Mouse (Mus musculus) heart, embryonic 12.5 days (tissue): Measurements from ENCODE around the gene Mta3. TPM values are rescaled to one million over a fixed set of nuclear protein-coding genes. Genes with fewer than 3 reads are reported as not detected.

Experiments used
- ATAC-seq: fragments of 200-750 bp; cut with Nextera tagmentation; 2 replicates; pipeline ENCODE4 v1.8.0; 2017; ENCODE audit warnings: moderate TSS enrichment, moderate library complexity; ENCODE audit not compliant: insufficient number of reproducible peaks, low FRiP score
- H3K27ac ChIP-seq: fragments of 300-500 bp; sonication (generic); 2 replicates; pipeline ENCODE4 v1.5.1; 2016; ENCODE audit warnings: mild to moderate bottlenecking, moderate library complexity; ENCODE audit not compliant: poor library complexity, severe bottlenecking
- H3K27me3 ChIP-seq: fragments of 300-500 bp; sonication (generic); replicated peaks from 2 replicates; pipeline ENCODE4 v1.6.1; 2016; ENCODE audit warnings: mild to moderate bottlenecking, moderate library complexity
- H3K36me3 ChIP-seq: fragments of 300-500 bp; sonication (generic); 2 replicates; pipeline ENCODE4 v1.6.1; 2016; ENCODE audit warnings: mild to moderate bottlenecking, moderate library complexity
- H3K4me1 ChIP-seq: fragments of 300-500 bp; sonication (generic); replicated peaks from 2 replicates; pipeline ENCODE4 v1.6.1; 2016; ENCODE audit warnings: mild to moderate bottlenecking
- H3K4me2 ChIP-seq: fragments of 300-500 bp; sonication (generic); 2 replicates; pipeline ENCODE4 v1.6.1; 2016; ENCODE audit warnings: mild to moderate bottlenecking, moderate library complexity
- H3K4me3 ChIP-seq: fragments of 300-500 bp; sonication (generic); 2 replicates; pipeline ENCODE4 v1.5.1; 2016; ENCODE audit warnings: mild to moderate bottlenecking
- H3K9ac ChIP-seq: fragments of 300-500 bp; sonication (generic); 2 replicates; pipeline ENCODE4 v1.6.1; 2016; ENCODE audit warnings: mild to moderate bottlenecking, moderate library complexity
- H3K9me3 ChIP-seq: fragments of 300-500 bp; sonication (generic); replicated peaks from 2 replicates; pipeline ENCODE4 v1.6.1; 2016; ENCODE audit warnings: mild to moderate bottlenecking, moderate library complexity
- WGBS: fragments of 180-500 bp; shearing (Covaris S2); methylation state at CpG from one replicate; pipeline ENCODE4 v1.1.7; 2016; 5-methylcytosine and 5-hydroxymethylcytosine counted together
- polyA plus RNA-seq: library from polyadenylated mRNA; unstranded; fragments of >200 nt; fragmentation: Nextera tagmentation; extraction: Ambion mirVana; gene quantifications from 2 replicates; pipeline ENCODE4 v1.2.1, GENCODE M21; 2016

The Mta3 gene
- polyA plus RNA-seq, result 42.8 and 47.7 TPM in 2 replicates

- ATAC-seq, result peak; percentile 78
- H3K4me2 ChIP-seq, result peak within 1 kb of the TSS; percentile 90
- H3K4me1 ChIP-seq, result no peaks in the 10 kb centered on the region
- H3K9ac ChIP-seq, result peak within 1 kb of the TSS; percentile 94
- 1% methylated on average over 30 of the region's 56 CpGs for WGBS
- peak within 1 kb of the TSS; percentile 95 for H3K27ac ChIP-seq
- peak within 1 kb of the TSS; percentile 92 for H3K4me3 ChIP-seq
- peaks cover 21% of the 10 kb centered on the region for H3K36me3 ChIP-seq
- no peaks in the 10 kb centered on the region for H3K27me3 ChIP-seq
- H3K9me3 ChIP-seq, result no peaks in the 10 kb centered on the region
Measured at GRCm38 (mm10) chr17:83706116-83706593, at the start of gene Mta3. Gene Mta3, plus strand, starts transcription at chr17:83706163.

- no peak overlapping the region for H3K4me3 ChIP-seq
- no peaks in the 10 kb centered on the region for H3K27me3 ChIP-seq
- 0 out of 2 replicates have a peak, but pooled peaks cover 4% of the 10 kb centered on the region for H3K9me3 ChIP-seq
- 83% methylated on average over 9 of the region's 9 CpGs for WGBS
- H3K4me1 ChIP-seq, result no peaks in the 10 kb centered on the region
- H3K27ac ChIP-seq, result no peak overlapping the region
- ATAC-seq, result no peak
- H3K36me3 ChIP-seq, result no peaks in the 10 kb centered on the region
- no peak overlapping the region for H3K9ac ChIP-seq
- H3K4me2 ChIP-seq, result no peak overlapping the region
Measured at GRCm38 (mm10) chr17:83657375-83657774, 48.6 kb upstream of the Mta3 start.

GRCm38 (mm10) chr17:83658943-83659342 is 47.0 kb upstream of the Mta3 start:
- no peaks in the 10 kb centered on the region for H3K27me3 ChIP-seq
- no peak overlapping the region for H3K9ac ChIP-seq
- 0 out of 2 replicates have a peak, but pooled peaks cover 4% of the 10 kb centered on the region for H3K9me3 ChIP-seq
- H3K4me3 ChIP-seq, result no peak overlapping the region
- H3K4me2 ChIP-seq, result no peak overlapping the region
- ATAC-seq, result peak; percentile 78
- no peaks in the 10 kb centered on the region for H3K4me1 ChIP-seq
- 55% methylated on average over 1 of the region's 1 CpGs for WGBS
- H3K27ac ChIP-seq, result no peak overlapping the region
- no peaks in the 10 kb centered on the region for H3K36me3 ChIP-seq

GRCm38 (mm10) chr17:83664761-83665160 is 41.2 kb upstream of the Mta3 start:
- Histone ChIP-seq H3K4me1 (0 out of 2 replicates have a peak, but pooled peaks cover 3% of the 10 kb centered on the region), H3K27ac (no peak overlapping the region), H3K27me3 (no peaks in the 10 kb centered on the region), H3K36me3 (no peaks in the 10 kb centered on the region), H3K4me2 (no peak overlapping the region), H3K9ac (no peak overlapping the region), H3K4me3 (no peak overlapping the region), H3K9me3 (0 out of 2 replicates have a peak, but pooled peaks cover 4% of the 10 kb centered on the region)
- 51% methylated on average over 8 of the region's 8 CpGs for WGBS
- ATAC-seq, result no peak

- Histone ChIP-seq H3K27ac (no peak overlapping the region), H3K9ac (no peak overlapping the region), H3K4me3 (no peak overlapping the region), H3K36me3 (no peaks in the 10 kb centered on the region), H3K4me2 (peak overlapping the region; percentile 27; the same call in 1 of the 2 replicates), H3K9me3 (no peaks in the 10 kb centered on the region), H3K27me3 (no peaks in the 10 kb centered on the region), H3K4me1 (0 out of 2 replicates have a peak, but pooled peaks cover 3% of the 10 kb centered on the region)
- ATAC-seq, result peak; percentile 79
- WGBS, result 40% methylated on average over 13 of the region's 13 CpGs
Measured at GRCm38 (mm10) chr17:83666597-83667287, 39.2 kb upstream of the Mta3 start.

GRCm38 (mm10) chr17:83667934-83668690 is 37.9 kb upstream of the Mta3 start:
- no peak overlapping the region for H3K27ac ChIP-seq
- no peak overlapping the region for H3K4me3 ChIP-seq
- no peak overlapping the region for H3K4me2 ChIP-seq
- H3K4me1 ChIP-seq, result 0 out of 2 replicates have a peak, but pooled peaks cover 3% of the 10 kb centered on the region
- H3K27me3 ChIP-seq, result no peaks in the 10 kb centered on the region
- no peak overlapping the region for H3K9ac ChIP-seq
- H3K9me3 ChIP-seq, result no peaks in the 10 kb centered on the region
- H3K36me3 ChIP-seq, result no peaks in the 10 kb centered on the region
- ATAC-seq, result no peak
- WGBS, result 64% methylated on average over 3 of the region's 3 CpGs

GRCm38 (mm10) chr17:83672685-83673084 is 33.3 kb upstream of the Mta3 start:
- H3K27me3 ChIP-seq, result no peaks in the 10 kb centered on the region
- no peak overlapping the region for H3K9ac ChIP-seq
- no peak overlapping the region for H3K4me3 ChIP-seq
- no peak overlapping the region for H3K4me2 ChIP-seq
- no peaks in the 10 kb centered on the region for H3K9me3 ChIP-seq
- ATAC-seq, result no peak
- no peak overlapping the region for H3K27ac ChIP-seq
- H3K36me3 ChIP-seq, result no peaks in the 10 kb centered on the region
- WGBS, result 70% methylated on average over 4 of the region's 4 CpGs
- H3K4me1 ChIP-seq, result no peaks in the 10 kb centered on the region

- 62% methylated on average over 1 of the region's 1 CpGs for WGBS
- H3K4me2 ChIP-seq, result no peak overlapping the region
- H3K27ac ChIP-seq, result no peak overlapping the region
- ATAC-seq, result no peak
- H3K4me3 ChIP-seq, result no peak overlapping the region
- H3K4me1 ChIP-seq, result no peaks in the 10 kb centered on the region
- no peaks in the 10 kb centered on the region for H3K27me3 ChIP-seq
- no peaks in the 10 kb centered on the region for H3K9me3 ChIP-seq
- no peak overlapping the region for H3K9ac ChIP-seq
- no peaks in the 10 kb centered on the region for H3K36me3 ChIP-seq
Measured at GRCm38 (mm10) chr17:83677370-83677769, 28.6 kb upstream of the Mta3 start.

- no peaks in the 10 kb centered on the region for H3K36me3 ChIP-seq
- H3K4me3 ChIP-seq, result no peak overlapping the region
- no peaks in the 10 kb centered on the region for H3K4me1 ChIP-seq
- H3K4me2 ChIP-seq, result no peak overlapping the region
- no peak overlapping the region for H3K27ac ChIP-seq
- ATAC-seq, result no peak
- no peak overlapping the region for H3K9ac ChIP-seq
- 64% methylated on average over 7 of the region's 7 CpGs for WGBS
- peaks cover 2% of the 10 kb centered on the region for H3K9me3 ChIP-seq
- no peaks in the 10 kb centered on the region for H3K27me3 ChIP-seq
Measured at GRCm38 (mm10) chr17:83681977-83682376, 24.0 kb upstream of the Mta3 start.

- H3K27ac ChIP-seq, result no peak overlapping the region
- H3K4me2 ChIP-seq, result no peak overlapping the region
- H3K4me1 ChIP-seq, result no peaks in the 10 kb centered on the region
- peaks cover 5% of the 10 kb centered on the region for H3K9me3 ChIP-seq
- no peak for ATAC-seq
- H3K4me3 ChIP-seq, result no peak overlapping the region
- 75% methylated on average over 7 of the region's 7 CpGs for WGBS
- H3K27me3 ChIP-seq, result no peaks in the 10 kb centered on the region
- no peak overlapping the region for H3K9ac ChIP-seq
- no peaks in the 10 kb centered on the region for H3K36me3 ChIP-seq
Measured at GRCm38 (mm10) chr17:83684475-83684874, 21.5 kb upstream of the Mta3 start.

GRCm38 (mm10) chr17:83690418-83690817 is 15.5 kb upstream of the Mta3 start:
- Histone ChIP-seq H3K4me3 (no peak overlapping the region), H3K4me2 (no peak overlapping the region), H3K27ac (peak overlapping the region; percentile 32; the same call in 1 of the 2 replicates), H3K9me3 (peaks cover 9% of the 10 kb centered on the region), H3K36me3 (no peaks in the 10 kb centered on the region), H3K27me3 (no peaks in the 10 kb centered on the region), H3K4me1 (peaks cover 15% of the 10 kb centered on the region), H3K9ac (no peak overlapping the region)
- no peak for ATAC-seq
- WGBS, result 11% methylated on average over 2 of the region's 2 CpGs
